Mouse (Mus musculus) heart, adult 9 months (tissue): ENCODE data around the gene Ldlrap1.

Experiments used
- DNase-seq, 2 experiments: peaks; one replicate each; pipeline ENCODE4 v3.0.0; 2022; ENCODE audit warnings: low spot score in 2 of 2

The Ldlrap1 gene

DNA sequence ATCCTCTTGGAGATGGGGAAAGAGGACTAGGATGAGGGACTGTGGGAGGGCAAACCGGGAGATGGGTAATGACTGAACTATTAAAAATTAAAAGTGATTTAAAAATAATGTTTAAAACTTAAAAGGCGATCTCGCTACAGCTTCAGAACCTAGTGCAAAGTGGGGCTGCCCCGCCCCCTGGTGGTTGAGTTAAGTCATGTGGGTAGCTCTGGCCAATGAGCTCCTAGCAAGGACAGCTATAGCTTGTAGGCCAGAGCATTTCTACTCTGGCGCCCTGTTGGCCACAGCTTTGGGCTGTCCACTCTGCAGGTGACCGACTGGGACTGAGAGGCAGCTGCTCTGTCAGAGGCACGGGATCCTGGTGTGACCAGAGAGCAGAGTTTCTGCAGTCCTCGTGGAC is 53.9 kb downstream of the Ldlrap1 start:
- DNase-seq, result peak; percentile 80 to 81

DNA sequence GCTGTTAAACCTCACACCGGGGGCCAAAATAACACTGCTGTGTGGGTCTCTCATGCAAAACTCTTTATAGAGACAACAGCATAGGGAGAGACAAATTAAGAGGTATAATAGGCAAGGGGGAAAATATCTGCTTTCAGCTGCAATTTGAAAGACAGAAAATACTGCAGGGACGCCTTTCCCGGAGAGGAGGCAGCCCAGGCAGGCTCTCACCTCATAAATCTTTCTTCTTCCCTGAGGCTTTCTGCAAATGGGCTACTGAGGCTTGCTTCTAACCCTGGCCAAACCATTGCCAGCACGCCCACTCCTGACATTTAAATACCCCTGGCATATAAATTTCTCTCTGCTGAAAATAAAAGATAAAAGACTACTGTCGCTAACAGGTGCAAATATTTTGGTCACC is 62.5 kb downstream of the Ldlrap1 start:
- DNase-seq, result no peak

DNA sequence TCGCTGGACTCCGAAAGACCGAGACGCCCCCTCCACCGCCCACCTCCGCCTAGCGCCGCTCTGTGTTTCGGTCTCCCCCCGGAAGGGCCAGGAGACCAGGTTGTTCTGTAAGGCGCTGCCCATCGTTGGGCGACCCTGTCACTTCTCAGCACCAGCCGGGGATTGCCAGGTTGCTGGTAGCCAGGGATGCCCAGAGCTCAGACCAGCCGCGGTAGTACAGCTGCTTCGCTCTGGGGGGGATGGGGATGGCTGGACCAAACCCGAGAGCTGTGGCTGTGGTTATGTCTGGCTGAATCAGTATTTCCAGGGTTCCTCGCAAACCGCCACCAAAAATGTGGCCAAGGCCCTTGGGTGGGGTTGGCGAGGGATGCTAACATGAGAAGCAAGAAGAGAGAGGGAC is 63.2 kb downstream of the Ldlrap1 start:
- DNase-seq, result no peak

DNA sequence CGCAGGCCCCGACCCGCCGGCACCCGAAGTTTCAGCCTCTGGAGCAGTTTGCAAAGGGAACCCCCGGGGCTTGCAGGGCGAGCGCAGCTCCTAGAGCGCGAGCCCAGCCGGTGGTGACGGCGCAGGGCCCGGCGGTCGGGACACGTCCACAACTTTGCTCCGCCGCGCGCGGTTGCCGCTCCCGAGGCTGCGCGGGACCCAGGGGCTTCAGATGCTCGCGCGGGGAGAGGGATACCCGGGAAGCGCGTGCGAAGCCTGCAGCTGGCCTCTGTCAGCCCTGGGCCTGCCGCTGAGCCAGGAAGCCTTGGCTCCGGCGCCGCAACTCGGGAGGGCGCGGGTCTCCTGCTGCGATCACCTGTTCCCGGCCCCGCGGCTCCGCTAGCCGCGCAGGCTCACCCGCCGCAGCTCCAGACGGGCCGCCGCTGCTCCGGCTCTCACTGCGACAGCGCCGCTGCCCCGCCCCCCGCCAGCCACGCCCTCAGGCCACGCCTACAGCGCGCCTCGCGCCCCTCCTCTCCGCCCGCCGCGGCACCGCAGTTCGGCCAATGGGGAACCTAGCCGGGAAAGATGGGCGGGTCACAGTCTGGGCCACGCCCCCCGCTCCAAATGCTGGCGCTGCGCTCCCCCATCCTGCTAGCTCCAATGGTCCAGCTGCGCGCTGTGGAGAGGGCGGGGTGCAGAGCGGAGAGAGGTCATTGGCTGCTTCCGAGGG is 63.8 kb downstream of the Ldlrap1 start, which contains the start of gene Man1c1:
Gene Man1c1 (minus strand): TSS at position 456 of the 712 bp plus-strand sequence.
- peak; percentile 98 to 99 for DNase-seq

- peak; percentile 52 to 71 for DNase-seq
Measured at GRCm38 (mm10) chr4:134702981-134703834, 64.6 kb downstream of the Ldlrap1 start.

DNA sequence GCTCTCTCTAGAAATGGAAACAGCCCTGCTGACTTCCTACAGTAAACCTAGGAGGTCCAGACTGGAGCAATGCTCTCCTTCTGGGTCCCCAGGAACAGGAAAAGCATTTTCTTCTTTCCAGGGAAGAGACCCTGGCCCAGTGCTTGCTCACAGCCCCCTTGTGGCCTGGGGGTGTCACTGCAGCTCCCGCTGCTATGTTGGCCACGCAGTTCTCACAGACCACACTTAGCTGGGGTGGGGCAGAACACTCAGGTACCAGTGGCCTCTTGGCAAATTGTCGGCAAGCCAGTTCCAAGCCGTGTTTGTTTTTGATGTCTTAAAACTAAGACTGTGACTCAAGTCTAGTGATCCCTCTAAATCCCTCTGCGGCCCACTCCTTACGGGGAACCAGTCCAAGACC is 65.9 kb downstream of the Ldlrap1 start:
- peak; percentile 66 to 75 for DNase-seq

- no peak for DNase-seq
Measured at GRCm38 (mm10) chr4:134700911-134701310, 66.9 kb downstream of the Ldlrap1 start.

DNA sequence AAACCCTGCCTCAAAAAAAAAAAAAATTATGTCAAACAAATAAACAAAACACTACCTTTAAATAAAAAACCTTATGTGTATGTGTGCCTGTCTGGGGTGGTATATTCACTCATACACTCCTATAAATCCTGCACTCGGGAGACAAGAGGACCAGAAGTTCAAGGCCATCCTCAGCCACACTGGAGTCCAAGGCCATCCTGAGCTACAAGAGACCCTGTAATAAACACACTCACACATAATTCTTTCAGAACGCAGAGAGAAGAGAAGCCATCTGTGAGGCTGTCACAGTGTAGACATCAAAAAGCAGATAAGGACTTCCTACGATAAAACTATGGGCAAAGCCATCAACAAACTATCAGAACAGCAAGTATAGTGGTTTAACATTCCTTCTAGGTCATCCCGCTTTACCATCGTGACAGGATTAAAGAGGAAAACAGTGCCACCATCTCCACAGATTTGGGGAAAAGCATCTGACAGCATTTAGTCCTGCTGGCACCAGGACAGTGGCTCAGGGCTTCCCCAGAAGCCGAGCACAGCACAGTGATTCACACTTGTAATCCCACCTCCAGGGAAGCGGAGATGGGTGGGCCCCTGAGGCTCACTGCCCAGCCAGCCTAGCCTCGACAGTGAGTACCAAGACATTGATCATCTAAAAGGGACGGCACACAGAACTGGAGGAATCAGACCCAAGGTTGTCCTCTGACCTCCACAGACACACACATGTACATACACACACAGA is 74.5 kb downstream of the Ldlrap1 start:
- no peak for DNase-seq

- no peak for DNase-seq
Measured at GRCm38 (mm10) chr4:134692388-134692787, 75.4 kb downstream of the Ldlrap1 start.
